Mouse (Mus musculus) spleen, adult 12 weeks (tissue): ENCODE measurements around the gene Pik3r5.

Experiments used
- DNase-seq: peaks from one replicate; pipeline ENCODE4 v3.0.0; 2022; ENCODE audit warnings: low spot score

Pik3r5 gene

DNA sequence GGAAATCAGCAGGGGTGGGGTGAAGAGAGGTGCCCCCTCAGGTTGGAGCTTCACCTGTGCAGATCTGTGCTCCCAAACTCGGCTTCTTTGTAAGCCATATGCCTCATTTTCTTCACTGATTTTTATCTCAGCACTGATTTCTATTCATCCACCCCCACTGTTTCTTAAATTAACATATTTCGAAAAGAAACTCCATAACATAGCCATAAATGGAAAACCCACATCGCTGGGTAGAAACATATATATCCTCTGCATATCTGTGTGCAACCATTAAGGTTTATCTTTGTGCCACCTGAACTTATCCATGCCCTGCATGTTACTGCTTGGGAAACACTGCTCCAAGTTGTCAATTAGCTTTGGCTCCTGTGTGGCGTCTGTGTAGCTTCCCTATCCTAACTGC is 94.5 kb downstream of the Pik3r5 start:
- no peak for DNase-seq

DNA sequence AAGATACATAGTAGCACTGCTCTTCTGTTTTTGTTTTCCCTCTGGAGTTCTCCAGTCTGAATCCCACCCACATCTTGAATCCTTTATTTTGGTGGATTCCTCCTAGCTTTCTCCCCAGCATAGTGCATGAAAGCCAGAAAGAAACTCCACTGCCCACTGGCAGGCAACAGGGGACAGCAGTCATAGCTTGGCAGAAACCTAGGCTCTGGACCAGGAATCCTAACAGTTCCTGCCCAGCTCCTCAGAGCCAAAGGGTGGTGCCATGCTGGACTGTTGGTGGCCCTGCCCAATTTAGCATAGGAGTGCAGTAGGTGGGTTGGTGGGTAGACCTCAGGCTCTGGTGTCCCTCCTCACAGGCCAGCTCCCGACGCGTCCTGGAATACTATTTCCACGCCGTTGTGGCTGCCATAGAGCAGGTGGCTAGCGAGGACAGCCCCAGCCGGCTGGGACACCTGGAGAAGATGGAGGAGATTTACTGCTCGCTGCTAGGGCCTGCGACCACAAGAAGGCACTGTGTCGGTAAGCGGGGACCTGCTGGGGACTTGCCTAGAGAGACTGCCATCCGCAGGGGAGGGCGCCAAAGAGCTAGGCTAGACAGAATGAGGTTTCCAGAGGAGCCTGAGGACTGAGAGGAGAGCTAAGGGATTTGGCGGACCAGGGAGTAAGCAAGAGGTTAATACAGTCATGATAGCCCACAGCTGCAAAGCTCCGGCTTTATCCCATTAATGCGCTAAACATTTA is 99.3 kb downstream of the Pik3r5 start:
- DNase-seq, result no peak

DNA sequence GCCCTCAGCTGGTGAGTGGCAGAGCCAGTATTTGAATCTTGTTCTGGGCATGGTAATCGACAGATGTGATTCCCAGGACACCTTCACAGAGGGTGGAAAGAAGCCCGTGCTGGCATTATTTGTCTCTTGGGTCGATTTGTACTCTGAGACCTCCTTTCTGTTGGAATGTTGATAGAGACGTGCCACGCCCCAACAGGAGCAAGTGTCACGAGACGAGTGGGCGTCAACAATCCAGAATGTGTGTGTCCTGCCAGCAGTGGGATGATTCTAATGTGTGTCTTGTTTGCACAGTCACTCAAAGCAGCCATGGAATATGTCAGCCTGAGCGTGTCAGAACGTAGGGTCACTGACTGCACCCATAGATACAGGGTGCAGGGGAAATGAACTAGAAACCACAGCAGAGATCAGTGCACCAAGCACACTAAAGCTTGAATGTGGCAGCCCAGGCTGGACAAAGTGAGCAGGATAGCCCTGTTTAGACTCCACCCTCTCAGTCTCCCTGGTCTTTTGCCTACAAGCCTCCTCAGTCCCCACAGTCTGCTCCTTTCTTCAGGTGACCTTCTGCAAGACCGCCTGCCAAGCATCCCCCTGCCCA is 100.1 kb downstream of the Pik3r5 start:
- no peak for DNase-seq

DNA sequence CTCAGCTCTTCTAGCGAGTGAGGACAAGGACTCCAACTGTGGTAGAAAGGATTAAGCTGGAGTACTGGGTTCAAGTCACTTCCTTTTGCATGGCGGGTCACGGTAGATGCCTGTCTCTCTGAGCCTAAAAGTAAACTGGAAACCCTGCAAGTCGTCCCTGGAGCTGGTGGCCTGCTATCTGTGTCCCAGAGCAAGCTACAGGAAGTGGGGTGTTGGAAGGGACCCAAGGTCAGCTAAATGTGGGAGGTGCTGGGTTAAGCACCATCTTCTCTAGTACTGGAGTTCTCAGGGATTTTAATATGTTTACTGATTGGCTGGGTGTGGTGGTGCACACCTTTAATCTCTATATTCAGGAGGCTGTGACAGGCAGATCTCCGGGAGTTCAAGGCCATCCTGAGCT is 100.9 kb downstream of the Pik3r5 start:
- DNase-seq, result no peak

DNA sequence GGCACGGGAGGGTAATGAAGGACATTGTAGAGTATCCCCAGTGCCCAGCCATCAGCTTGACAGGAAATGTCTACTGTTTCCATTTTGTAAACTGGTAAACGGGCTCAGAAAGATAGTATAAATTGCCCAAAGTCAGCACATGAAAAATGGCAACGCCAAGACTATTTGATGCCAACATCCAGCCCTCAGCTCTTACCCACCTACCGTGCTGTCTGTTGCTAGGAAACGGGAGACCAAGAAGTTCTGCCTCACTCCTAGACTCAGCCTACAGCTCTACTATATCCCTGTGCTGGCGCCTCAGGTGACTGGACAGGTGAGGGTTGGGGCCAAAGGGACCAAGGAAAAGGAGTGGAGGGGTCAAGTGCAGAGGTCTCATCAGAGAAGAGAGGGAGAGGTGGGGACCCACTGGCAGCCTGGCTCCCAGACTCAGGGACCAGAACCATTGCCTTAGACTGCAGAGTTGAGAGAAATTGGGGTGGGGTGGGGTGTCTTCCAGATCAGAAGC is 102.1 kb downstream of the Pik3r5 start:
- no peak for DNase-seq

DNA sequence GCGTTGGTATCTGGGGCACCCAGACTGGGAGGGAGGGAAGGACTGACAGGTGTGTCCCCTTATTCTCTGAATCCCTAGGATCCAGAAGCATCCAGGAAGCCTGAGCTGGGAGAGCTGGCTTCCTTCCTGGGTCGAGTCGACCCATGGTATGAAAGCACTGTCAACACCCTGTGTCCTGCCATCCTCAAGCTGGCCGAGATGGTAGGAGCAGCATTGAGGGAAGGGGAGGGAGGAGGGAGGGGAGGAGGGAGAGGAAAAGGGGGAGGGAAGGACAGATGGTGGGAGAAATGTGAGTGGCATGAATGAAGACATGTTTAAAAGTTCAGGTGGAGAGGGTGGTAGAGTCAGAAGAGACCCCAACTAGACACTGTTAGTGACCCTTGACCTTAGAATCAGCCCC is 104.1 kb downstream of the Pik3r5 start:
- no peak for DNase-seq

DNA sequence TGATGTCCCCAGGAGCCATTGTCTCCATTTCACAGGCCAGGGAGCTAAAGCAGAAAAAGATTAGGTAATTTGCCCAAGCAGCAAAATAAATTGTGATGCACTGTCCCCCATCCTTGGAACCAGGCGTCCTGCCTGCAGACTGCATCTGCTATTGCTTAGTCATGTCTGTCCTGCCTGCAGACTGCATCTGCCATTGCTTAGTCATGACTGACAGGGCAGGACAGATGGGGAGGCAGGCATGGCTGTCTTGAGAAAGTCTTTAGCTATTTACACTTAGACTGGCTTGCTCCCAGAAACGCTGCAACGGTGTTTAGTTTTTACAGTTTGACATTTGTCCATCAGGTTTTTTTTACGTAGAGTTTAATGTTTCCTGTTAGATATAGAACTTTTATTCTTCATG is 104.5 kb downstream of the Pik3r5 start:
- DNase-seq, result no peak

DNA sequence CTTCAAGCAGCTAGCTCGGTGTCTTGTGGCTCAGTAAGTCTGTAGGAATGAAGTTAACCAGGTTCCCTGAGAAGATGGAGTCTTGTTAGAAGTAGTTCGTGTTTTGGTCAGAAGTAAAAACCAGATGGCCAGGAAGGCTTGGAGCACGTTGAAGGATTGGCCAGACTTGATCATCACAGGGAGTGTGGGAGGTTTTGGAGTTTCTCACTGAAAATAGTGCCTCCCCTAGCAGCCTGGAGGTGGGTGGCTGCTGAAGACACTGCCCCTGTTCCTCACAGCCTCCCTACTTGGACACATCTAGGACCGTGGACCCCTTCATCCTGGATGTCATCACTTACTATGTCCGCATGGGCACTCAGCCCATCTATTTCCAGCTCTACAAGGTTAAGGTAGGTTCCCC is 107.7 kb downstream of the Pik3r5 start:
- DNase-seq, result no peak

DNA sequence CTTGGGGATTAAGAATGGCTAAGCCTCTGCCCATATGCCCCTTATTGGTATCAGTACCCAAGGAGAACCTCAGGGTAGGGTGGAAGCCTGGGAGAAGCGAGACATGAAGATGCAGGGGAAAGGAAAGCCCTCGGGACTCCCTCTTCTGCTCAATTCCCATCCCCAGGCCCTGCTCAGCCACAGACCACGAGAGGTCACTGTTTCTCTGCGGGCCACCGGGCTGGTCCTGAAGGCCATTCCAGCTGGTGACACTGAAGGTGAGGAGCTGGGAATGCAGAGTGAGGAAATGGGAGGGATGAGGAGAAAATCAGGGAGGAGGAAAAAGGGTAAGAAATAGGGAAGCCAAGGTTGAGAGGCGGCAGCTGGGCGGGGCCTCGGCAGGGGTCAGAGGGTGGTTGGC is 112.6 kb downstream of the Pik3r5 start:
- no peak for DNase-seq

DNA sequence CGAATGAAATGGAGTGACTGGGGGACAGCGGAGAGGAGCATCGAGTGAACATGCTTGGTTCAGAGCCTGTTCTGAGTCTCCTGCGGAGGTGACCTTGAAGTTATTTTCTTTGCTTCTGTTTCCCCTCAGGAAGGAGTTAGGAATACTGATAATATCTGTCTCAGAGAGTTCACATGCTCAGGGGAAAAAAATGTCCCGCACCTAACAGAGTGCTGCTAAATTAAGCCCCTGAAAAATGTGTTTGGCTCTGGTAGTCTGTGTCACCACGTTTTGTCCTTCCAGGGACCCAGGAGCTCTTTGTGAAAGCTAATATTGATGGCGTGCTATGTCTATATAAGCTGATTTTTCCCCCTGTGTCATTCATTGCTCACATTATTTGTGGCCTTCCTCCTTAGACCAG is 113.3 kb downstream of the Pik3r5 start:
- no peak for DNase-seq

DNA sequence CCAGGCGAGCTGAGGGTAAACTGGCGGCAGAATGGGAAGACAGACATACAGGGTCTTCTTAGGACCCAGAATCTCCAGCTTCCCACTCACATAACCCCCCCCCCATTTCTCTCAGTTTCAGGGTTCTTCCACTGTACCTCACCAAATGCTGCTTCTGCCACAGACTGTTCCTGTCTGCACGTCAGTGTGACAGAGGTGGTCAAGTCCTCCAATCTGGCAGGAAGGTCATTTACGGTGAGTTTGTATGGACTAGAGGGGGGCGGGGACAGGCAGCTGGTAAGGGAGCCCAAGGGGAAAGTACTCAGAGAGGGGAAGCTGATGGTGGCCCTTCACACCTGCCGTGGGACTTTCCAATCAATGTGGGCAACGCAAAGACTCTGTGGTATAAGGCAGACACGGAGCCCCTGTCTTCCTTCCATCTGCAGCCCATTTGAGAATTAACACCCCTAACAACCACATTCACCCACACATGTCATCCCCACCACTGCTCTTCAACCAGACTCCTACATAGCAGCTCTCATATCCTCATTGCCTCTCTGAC is 113.8 kb downstream of the Pik3r5 start:
- DNase-seq, result no peak
